Mouse (Mus musculus) limb, embryonic 11.5 days (tissue): ENCODE data around the gene Bicdl1. TPM values are rescaled to one million over a fixed set of nuclear protein-coding genes. Genes with fewer than 3 reads are reported as not detected.

Source experiments
- ATAC-seq: fragments of 200-750 bp; cut with Nextera tagmentation; 2 replicates; pipeline ENCODE4 v1.8.0; 2017; ENCODE audit warnings: low read depth; ENCODE audit not compliant: insufficient number of reproducible peaks, low FRiP score, low TSS enrichment
- DNase-seq: peaks from one replicate; pipeline ENCODE4 v3.0.0-alpha.2; 2015; ENCODE audit warnings: low spot score
- H3K27ac ChIP-seq: fragments of 300-500 bp; sonication (generic); replicated peaks from 2 replicates; pipeline ENCODE4 v1.5.1; 2014; ENCODE audit warnings: low read depth, mild to moderate bottlenecking, low read length
- H3K27me3 ChIP-seq: fragments of 300-500 bp; sonication (generic); 2 replicates; pipeline ENCODE4 v1.6.1; 2014; ENCODE audit warnings: mild to moderate bottlenecking, low read length, mixed read lengths; ENCODE audit not compliant: control insufficient read depth, insufficient read depth
- H3K36me3 ChIP-seq: fragments of 300-500 bp; sonication (generic); 2 replicates; pipeline ENCODE4 v1.6.1; 2014; ENCODE audit warnings: mild to moderate bottlenecking, low read length, moderate library complexity, mixed read lengths; ENCODE audit not compliant: control insufficient read depth, insufficient read depth
- H3K4me1 ChIP-seq: fragments of 300-500 bp; sonication (generic); 2 replicates; pipeline ENCODE4 v1.6.1; 2014; ENCODE audit warnings: low read length, mixed read lengths; ENCODE audit not compliant: control insufficient read depth, insufficient read depth
- H3K4me2 ChIP-seq: fragments of 300-500 bp; sonication (generic); 2 replicates; pipeline ENCODE4 v1.6.1; 2014; ENCODE audit warnings: low read depth, mild to moderate bottlenecking, moderate library complexity; ENCODE audit not compliant: severe bottlenecking
- H3K4me3 ChIP-seq: fragments of 300-500 bp; sonication (generic); 2 replicates; pipeline ENCODE4 v1.5.1; 2014; ENCODE audit warnings: low read depth, low read length
- H3K9ac ChIP-seq: fragments of 300-500 bp; sonication (generic); 2 replicates; pipeline ENCODE4 v1.6.1; 2014; ENCODE audit warnings: mild to moderate bottlenecking, low read length
- H3K9me3 ChIP-seq: fragments of 300-500 bp; sonication (generic); 2 replicates; pipeline ENCODE4 v1.6.1; 2016; ENCODE audit warnings: low read length; ENCODE audit not compliant: control insufficient read depth
- WGBS: fragments of 180-500 bp; shearing (Covaris S2); extraction: QIAGEN DNeasy Blood & Tissue Kit; methylation state at CpG from one replicate; pipeline ENCODE4 v1.1.7; 2014; 5-methylcytosine and 5-hydroxymethylcytosine counted together
- polyA plus RNA-seq: library from polyadenylated mRNA; unstranded; fragments of >200 nt; fragmentation: Nextera tagmentation; extraction: Ambion mirVana; gene quantifications from 2 replicates; pipeline ENCODE4 v1.2.1, GENCODE M21; 2014

Gene Bicdl1
- polyA plus RNA-seq, 1 experiment from 2014 or later, result 6.9 TPM

DNA sequence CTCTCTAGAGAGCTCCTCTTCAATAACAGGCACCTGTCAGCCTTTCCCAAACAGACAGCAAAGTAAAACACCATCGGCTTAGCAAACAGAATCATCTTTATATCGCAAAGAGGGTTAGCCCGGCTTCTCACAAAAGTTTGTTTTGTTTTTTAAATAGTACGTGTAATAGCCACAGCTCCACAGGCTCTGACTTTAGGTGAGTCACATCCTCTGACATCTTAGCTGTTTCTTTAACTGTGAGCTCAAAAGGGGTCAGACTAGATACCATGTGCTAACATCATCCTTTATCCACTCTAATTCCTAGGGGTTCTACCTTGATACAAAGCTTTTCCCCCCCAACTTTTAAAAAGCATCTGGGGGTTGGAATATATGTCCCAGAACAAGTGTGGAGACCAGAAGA, 21.2 kb downstream of the Bicdl1 start:
- H3K4me2 ChIP-seq, result no peak overlapping the region
- ATAC-seq, result no peak
- no peaks in the 10 kb centered on the region for H3K27me3 ChIP-seq
- no peak overlapping the region for H3K4me3 ChIP-seq
- DNase-seq, result no peak
- H3K27ac ChIP-seq, result no peak overlapping the region
- 90% methylated on average over 4 of the region's 4 CpGs for WGBS
- H3K36me3 ChIP-seq, result no peaks in the 10 kb centered on the region
- H3K9me3 ChIP-seq, result no peaks in the 10 kb centered on the region
- no peaks in the 10 kb centered on the region for H3K4me1 ChIP-seq
- no peak overlapping the region for H3K9ac ChIP-seq

DNA sequence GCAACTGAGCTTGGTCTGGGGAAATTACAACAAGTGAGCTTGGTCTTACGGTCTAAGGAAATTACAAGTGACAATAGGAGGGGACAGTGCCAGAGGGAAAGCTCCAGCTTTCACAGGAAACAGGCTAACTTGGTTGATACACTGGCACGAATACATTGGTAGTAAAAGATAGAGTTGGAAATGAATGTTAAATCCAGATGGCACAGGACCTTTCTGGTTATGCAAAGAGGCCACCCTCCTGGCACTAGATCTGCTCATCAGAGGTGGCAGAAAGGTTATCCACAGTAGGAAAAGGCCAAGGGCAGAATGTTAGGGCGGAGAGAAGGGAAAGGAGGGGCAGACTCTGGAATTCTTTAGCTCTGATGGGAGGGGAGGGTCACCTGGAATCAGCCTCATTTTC, 22.5 kb downstream of the Bicdl1 start:
- Histone ChIP-seq H3K4me1 (no peaks in the 10 kb centered on the region), H3K4me2 (no peak overlapping the region), H3K36me3 (no peaks in the 10 kb centered on the region), H3K4me3 (no peak overlapping the region), H3K27me3 (no peaks in the 10 kb centered on the region), H3K27ac (no peak overlapping the region), H3K9me3 (no peaks in the 10 kb centered on the region), H3K9ac (no peak overlapping the region)
- DNase-seq (no peak), ATAC-seq (no peak)
- 67% methylated on average over 3 of the region's 3 CpGs for WGBS

DNA sequence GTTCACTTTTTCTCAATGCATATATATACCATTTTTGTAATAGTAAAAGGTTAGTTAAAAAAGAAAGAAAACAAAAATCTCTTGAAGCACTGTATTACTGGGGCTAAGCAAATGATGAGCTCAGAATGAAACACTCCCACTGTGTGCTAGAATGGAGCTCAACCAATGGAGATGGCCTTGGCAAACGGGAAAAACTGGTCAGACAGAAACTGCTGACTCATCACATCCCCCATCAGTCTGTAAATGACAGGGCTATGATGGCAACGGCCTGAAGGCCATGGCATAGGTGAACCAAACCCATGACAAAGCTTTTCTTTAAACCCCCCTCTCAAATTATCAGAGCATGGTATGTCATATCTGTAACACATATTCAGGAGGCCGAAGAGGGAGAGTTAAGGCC, 29.4 kb downstream of the Bicdl1 start:
- Histone ChIP-seq H3K27ac (no peak overlapping the region), H3K9me3 (no peaks in the 10 kb centered on the region), H3K4me1 (0 out of 2 replicates have a peak, but pooled peaks cover 2% of the 10 kb centered on the region), H3K4me2 (no peak overlapping the region), H3K9ac (no peak overlapping the region), H3K27me3 (no peaks in the 10 kb centered on the region), H3K4me3 (no peak overlapping the region), H3K36me3 (no peaks in the 10 kb centered on the region)
- DNase-seq, result no peak
- WGBS, result 70% methylated on average over 3 of the region's 3 CpGs
- ATAC-seq, result no peak

DNA sequence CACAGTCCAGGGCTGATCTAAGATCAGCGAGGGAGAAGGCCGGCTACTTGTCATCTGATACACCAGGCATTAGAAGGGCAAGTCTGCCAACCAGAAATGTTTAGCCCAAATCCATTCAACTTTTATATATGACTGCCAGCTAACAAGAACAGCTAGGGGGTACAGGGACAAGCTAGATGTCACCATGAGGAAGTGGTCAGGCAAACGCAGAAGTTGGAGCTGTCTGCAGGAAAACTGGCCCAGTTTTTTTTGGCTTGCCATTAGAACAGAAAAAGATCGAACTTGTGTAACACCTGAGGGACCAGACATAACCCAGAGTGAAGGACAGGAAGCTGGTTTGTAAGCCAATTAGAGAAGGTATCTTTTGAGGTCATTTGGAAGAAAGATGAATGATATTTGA, 30.2 kb downstream of the Bicdl1 start:
- 83% methylated on average over 4 of the region's 4 CpGs for WGBS

DNA sequence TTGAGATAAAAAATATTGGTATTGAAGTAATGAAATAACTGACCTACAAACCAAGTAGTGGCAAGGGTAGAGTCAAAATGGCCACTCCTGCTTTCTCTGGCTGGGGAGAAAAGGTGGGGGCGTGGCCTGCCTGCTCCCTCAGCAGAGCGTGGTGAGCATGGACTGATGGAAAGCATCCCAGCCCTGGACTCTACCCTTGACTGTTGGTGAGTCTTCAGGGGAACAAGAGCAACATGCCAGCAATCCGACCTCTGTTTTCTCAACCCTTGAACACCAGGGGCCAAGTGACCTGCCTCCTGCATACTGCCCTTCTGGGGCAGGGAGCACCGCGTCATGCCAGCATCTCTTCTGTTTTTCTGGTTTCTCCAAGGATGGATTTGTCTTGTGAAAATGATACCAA, 34.6 kb downstream of the Bicdl1 start:
- H3K9ac ChIP-seq, result no peak overlapping the region
- H3K27me3 ChIP-seq, result no peaks in the 10 kb centered on the region
- 0 out of 2 replicates have a peak, but pooled peaks cover 2% of the 10 kb centered on the region for H3K4me1 ChIP-seq
- no peak overlapping the region for H3K4me2 ChIP-seq
- no peak overlapping the region for H3K4me3 ChIP-seq
- no peak for ATAC-seq
- H3K36me3 ChIP-seq, result no peaks in the 10 kb centered on the region
- no peak for DNase-seq
- no peaks in the 10 kb centered on the region for H3K9me3 ChIP-seq
- WGBS, result 79% methylated on average over 5 of the region's 5 CpGs
- no peak overlapping the region for H3K27ac ChIP-seq

More for the DNA sequence above, 30.2 kb downstream of the Bicdl1 start:
- H3K27ac ChIP-seq, result no peak overlapping the region
- ATAC-seq (no peak), DNase-seq (no peak)
- no peaks in the 10 kb centered on the region for H3K27me3 ChIP-seq
- H3K9ac ChIP-seq, result no peak overlapping the region
- no peaks in the 10 kb centered on the region for H3K36me3 ChIP-seq
- 0 out of 2 replicates have a peak, but pooled peaks cover 2% of the 10 kb centered on the region for H3K4me1 ChIP-seq
- H3K9me3 ChIP-seq, result no peaks in the 10 kb centered on the region
- H3K4me2 ChIP-seq, result no peak overlapping the region
- H3K4me3 ChIP-seq, result no peak overlapping the region

DNA sequence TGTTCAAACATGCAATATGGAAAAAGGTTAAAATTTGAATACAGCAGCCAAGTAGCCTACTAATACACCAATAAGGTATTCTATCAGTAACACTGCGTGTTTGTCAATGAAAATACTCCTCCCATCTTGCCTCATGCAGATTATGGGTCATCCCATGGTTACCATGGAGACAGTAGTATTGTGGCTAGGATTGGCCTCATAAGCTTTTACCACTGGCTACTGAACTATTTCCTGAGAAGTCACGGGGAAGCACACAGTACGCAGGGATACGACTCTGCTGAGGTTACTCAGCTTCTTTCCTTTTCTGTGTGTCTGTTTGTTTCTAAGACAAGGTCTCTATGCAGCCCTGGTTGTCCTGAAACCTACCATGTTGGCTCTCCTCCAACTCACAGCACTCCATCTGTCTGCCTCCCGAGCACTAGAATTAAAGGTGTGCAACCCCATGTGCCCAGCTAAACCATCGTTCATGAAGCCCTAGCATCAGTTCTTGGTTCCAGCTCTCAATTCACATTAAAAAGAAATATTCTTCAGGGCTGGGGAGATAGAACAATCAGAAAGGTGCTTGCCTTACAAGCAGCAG, 36.1 kb downstream of the Bicdl1 start:
- no peak overlapping the region for H3K4me2 ChIP-seq
- no peak overlapping the region for H3K27ac ChIP-seq
- no peaks in the 10 kb centered on the region for H3K27me3 ChIP-seq
- 0 out of 2 replicates have a peak, but pooled peaks cover 2% of the 10 kb centered on the region for H3K4me1 ChIP-seq
- H3K9me3 ChIP-seq, result no peaks in the 10 kb centered on the region
- WGBS, result 86% methylated on average over 6 of the region's 6 CpGs
- no peak overlapping the region for H3K9ac ChIP-seq
- no peak for ATAC-seq
- no peaks in the 10 kb centered on the region for H3K36me3 ChIP-seq
- DNase-seq, result no peak
- no peak overlapping the region for H3K4me3 ChIP-seq

DNA sequence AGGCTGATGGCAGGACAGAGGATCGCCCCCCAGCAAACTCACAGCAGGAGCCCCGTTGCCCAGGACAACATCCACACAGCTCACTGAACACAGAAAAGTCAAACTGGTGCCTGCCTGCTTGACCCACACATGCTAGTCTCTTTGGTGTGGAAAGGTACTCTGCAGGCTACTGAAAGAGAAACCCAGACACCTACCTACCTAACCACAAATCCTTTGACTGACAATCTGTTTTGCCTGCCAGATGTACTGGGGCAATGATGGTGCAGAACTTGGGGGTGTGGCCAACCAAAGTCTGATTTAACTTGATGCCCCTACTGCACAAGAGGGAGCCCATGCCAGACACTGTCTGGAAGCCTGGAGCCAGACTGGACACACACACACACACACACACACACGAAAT, 38.1 kb downstream of the Bicdl1 start:
- no peak overlapping the region for H3K4me3 ChIP-seq
- 71% methylated on average over 3 of the region's 3 CpGs for WGBS
- H3K9me3 ChIP-seq, result no peaks in the 10 kb centered on the region
- H3K27me3 ChIP-seq, result no peaks in the 10 kb centered on the region
- H3K36me3 ChIP-seq, result no peaks in the 10 kb centered on the region
- H3K4me2 ChIP-seq, result no peak overlapping the region
- no peak overlapping the region for H3K9ac ChIP-seq
- no peak overlapping the region for H3K27ac ChIP-seq
- no peaks in the 10 kb centered on the region for H3K4me1 ChIP-seq
- DNase-seq (no peak), ATAC-seq (no peak)

DNA sequence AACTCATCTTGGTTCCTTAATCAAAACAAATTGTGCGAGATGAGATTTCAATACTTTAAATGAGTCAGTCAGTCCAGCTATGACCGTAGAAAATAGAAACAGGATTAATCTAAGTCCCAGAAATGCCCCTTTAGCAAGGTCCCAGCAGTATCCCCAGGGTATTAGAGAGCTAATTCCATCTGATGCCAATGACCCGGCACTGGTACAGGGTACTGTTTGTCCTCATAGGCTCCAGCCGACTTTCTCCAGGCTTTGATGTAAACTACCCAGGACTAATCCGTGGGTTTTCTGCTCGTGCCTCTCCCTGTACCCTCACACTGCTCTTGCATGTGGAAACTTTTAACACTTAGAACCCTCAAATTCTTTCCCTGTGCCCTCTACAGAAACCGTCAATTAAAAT, 44.7 kb downstream of the Bicdl1 start:
- Histone ChIP-seq H3K9me3 (no peaks in the 10 kb centered on the region), H3K4me2 (no peak overlapping the region), H3K4me1 (no peaks in the 10 kb centered on the region), H3K4me3 (no peak overlapping the region), H3K27ac (no peak overlapping the region), H3K9ac (no peak overlapping the region), H3K27me3 (no peaks in the 10 kb centered on the region), H3K36me3 (no peaks in the 10 kb centered on the region)
- ATAC-seq (no peak), DNase-seq (no peak)
- 57% methylated on average over 7 of the region's 7 CpGs for WGBS

DNA sequence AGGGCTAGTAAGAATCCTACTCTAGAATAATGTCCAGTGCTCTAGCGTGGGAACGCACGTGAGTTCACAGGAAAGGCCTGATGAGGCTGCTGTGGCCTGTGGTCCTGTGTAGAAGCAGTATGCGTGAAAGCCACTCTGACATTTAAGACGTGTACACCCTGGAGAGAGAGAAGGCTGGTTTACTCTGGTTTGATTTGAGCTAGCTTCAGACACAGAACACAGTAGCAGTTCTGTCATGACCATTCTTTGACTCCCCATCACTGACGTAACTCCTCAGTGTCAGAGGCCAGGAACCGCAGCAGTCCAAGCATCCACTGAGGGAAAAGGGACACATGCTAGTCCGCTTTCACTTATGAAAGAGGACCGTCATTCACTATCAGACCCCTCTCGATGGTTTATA, 46.3 kb downstream of the Bicdl1 start:
- H3K27ac ChIP-seq, result no peak overlapping the region
- WGBS, result 91% methylated on average over 10 of the region's 10 CpGs
- H3K4me1 ChIP-seq, result no peaks in the 10 kb centered on the region
- H3K4me2 ChIP-seq, result no peak overlapping the region
- H3K36me3 ChIP-seq, result no peaks in the 10 kb centered on the region
- H3K27me3 ChIP-seq, result no peaks in the 10 kb centered on the region
- no peak overlapping the region for H3K9ac ChIP-seq
- no peak for DNase-seq
- no peak overlapping the region for H3K4me3 ChIP-seq
- H3K9me3 ChIP-seq, result no peaks in the 10 kb centered on the region
- no peak for ATAC-seq
